Mouse (Mus musculus) liver, embryonic 14.5 days (tissue): ENCODE data around the gene Cphx3.
"Not testable (repeated sequence)": the region's sequence is repeated elsewhere in the genome, so short reads cannot be mapped to it uniquely, and the experiment has no call there.

ENCODE experiments used
- CTCF ChIP-seq: IDR thresholded peaks from 2 replicates; pipeline ENCODE4 v1.5.1; 2016; ENCODE audit warnings: antibody characterized with exemption, low read depth, control low read depth
- EP300 ChIP-seq: IDR thresholded peaks from 2 replicates; pipeline ENCODE4 v1.6.1; 2016; ENCODE audit warnings: antibody characterized with exemption, low read depth

- not testable (repeated sequence) for TF ChIP-seq CTCF, EP300
These were observed at the start of gene Cphx3 for GRCm38 (mm10) chr14:26081997-26082396.
